Mouse (Mus musculus): ENCODE measurements around the gene Kin.

DNA sequence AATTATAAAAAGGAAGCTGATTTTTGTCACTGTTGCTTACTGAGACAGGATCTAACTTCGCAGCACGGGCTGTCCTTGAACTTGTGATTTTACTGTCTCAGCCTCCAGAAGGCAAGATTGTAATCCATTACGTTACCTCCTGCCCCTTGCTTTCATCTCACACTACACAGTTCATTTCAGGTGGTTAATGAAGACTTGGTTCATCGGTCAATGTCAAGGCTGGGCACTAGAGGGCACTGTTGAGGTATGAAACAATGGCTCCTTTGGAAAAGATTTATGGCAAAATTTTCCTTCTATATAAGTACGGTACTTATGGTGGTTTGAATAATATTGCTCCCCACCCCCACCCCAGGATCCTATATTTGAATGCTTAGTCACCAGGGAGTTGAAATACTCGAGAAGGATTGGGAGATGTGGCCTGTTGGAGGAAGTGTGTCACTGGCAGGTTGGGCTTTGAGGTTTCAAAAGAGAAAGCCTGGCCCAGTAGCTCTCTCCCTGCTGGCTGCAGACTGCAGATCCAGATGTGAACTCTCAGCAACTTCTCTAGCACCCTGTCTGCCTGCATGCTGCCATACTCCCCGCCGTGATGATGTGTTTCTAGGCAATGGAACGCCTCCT, 18.3 kb downstream of the Kin start:
- TF ChIP-seq MAFK (IDR thresholded peaks at IDR 0.05; ENCODE audit: insufficient read depth, low read depth, low read length), result no peak
- TF ChIP-seq ZC3H11A (IDR thresholded peaks at IDR 0.05; ENCODE audit: borderline replicate concordance, low read depth, low read length), result 0 out of 2 replicates have a peak, but pooled peaks have one; percentile 35
- no peak for TF ChIP-seq CHD2 (IDR thresholded peaks at IDR 0.05; ENCODE audit: low read depth, low read length)

Data from ES-E14 (cell line).